Mouse (Mus musculus): Measurements from ENCODE around the gene Slc41a3. TPM values are rescaled to one million over a fixed set of nuclear protein-coding genes. Genes with fewer than 3 reads are reported as not detected.

Gene Slc41a3
- polyA plus RNA-seq, 1 experiment, result 16.6 TPM

GRCm38 (mm10) chr6:90695754-90696153, 91.2 kb downstream of the Slc41a3 start:
- TF ChIP-seq GATA1 (IDR thresholded peaks at IDR 0.05; ENCODE audit: low read length), result no peak
- TF ChIP-seq TAL1 (IDR thresholded peaks at IDR 0.05; ENCODE audit: low read length), result no peak
- Histone ChIP-seq H3K4me1 (ENCODE audit: control insufficient read depth) (peaks cover 21% of the 10 kb centered on the region), H3K4me3 (replicated peaks) (no peak overlapping the region), H3K9me3 (ENCODE audit: control insufficient read depth, low read length) (no peaks in the 10 kb centered on the region), H3K27me3 (ENCODE audit: control insufficient read depth) (no peaks in the 10 kb centered on the region), H3K36me3 (ENCODE audit: control insufficient read depth) (peaks cover 56% of the 10 kb centered on the region)

Other genes starting within 250 kb of the Slc41a3 start
- 0.72 and 0.81 TPM in 2 replicates for gene Zxdc, start 235.2 kb upstream of the Slc41a3 start, polyA plus RNA-seq (2012)
- not detected in 2 replicates for gene Cfap100, start 175.9 kb upstream of the Slc41a3 start, polyA plus RNA-seq (2012)
- 0.02 TPM in 1 of 2 replicates, not detected in the other for gene Klf15, start 142.1 kb upstream of the Slc41a3 start, polyA plus RNA-seq (2012)
- 0.05 TPM in 1 of 2 replicates, not detected in the other for gene Aldh1l1, start 118.3 kb upstream of the Slc41a3 start, polyA plus RNA-seq (2012)

Data from erythroblast, embryonic 14.5 days (primary cell).